Mouse (Mus musculus): ENCODE data around the gene Pde2a. TPM values are rescaled to one million over a fixed set of nuclear protein-coding genes. Genes with fewer than 3 reads are reported as not detected.

Pde2a gene
- polyA plus RNA-seq, 1 experiment, result 12.2 TPM

DNA sequence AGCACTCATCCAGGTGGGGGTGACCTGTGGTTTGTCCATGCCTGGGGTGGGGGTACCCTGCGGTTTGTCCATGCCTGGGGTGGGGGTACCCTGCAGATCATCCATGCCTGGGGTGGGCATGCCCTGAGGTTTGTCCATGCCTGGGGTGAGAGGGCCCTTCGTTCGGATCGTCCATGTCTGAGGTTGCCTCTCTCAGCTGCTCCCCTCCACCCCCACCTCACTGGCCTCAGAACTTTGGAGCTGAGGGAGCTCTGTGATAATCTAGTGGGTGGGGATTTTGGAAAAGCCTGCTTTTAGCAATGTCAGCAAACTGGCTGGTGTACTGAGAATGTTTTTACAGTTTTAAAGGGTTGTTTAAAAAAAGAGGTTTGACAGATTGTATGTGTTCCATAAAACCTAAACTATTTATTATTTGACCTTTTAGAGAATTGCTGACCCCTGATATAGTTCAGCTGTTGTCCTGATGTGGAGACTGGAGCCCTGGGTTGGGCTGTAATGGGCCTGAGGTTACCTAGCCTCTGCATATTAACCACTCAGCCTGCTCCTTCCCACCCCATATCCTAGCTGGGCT is 29.5 kb upstream of the Pde2a start:
- Histone ChIP-seq H3K27ac (replicated peaks; ENCODE audit: low read depth, low read length) (no peak overlapping the region), H3K4me3 (ENCODE audit: insufficient read depth, low read depth, low read length) (no peak overlapping the region), H3K4me1 (ENCODE audit: control insufficient read depth, insufficient read depth, insufficient read length, low read length) (peaks cover 3% of the 10 kb centered on the region; the same call in 1 of the 2 replicates)

DNA sequence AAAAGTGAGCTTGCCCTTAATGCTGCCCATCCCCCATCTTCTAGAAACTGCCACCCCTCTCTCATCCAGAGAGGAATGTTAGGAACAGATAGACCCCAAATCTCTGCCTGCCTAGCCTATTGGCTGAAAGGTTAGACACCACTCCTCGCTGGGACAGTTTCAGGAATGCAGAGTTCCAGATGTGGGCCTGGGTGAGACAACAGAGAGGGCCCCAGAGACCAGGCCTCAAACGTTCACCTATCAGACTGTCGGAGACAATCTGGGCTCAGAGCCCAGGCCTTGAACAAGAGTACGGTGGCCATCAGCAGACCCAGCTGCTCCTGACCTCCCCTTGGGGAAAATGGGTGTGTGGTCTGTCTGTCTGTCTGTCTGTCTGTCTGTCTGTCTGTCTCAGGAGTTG is 28.5 kb upstream of the Pde2a start:
- Histone ChIP-seq H3K27ac (replicated peaks; ENCODE audit: low read depth, low read length) (no peak overlapping the region), H3K4me1 (ENCODE audit: control insufficient read depth, insufficient read depth, insufficient read length, low read length) (peaks cover 3% of the 10 kb centered on the region; the same call in 1 of the 2 replicates), H3K4me3 (ENCODE audit: insufficient read depth, low read depth, low read length) (no peak overlapping the region)

- 0 out of 2 replicates have a peak overlapping the region, but pooled peaks have one; percentile 15 for H3K4me3 ChIP-seq (ENCODE audit: insufficient read depth, low read depth, low read length)
- peak overlapping the region; percentile 28; the same call in 1 of the 2 replicates for H3K27ac ChIP-seq (replicated peaks; ENCODE audit: low read depth, low read length)
- H3K4me1 ChIP-seq (ENCODE audit: control insufficient read depth, insufficient read depth, insufficient read length, low read length), result peaks cover 3% of the 10 kb centered on the region; the same call in 1 of the 2 replicates
These were observed 27.6 kb upstream of the Pde2a start for GRCm38 (mm10) chr7:101393694-101394504.

DNA sequence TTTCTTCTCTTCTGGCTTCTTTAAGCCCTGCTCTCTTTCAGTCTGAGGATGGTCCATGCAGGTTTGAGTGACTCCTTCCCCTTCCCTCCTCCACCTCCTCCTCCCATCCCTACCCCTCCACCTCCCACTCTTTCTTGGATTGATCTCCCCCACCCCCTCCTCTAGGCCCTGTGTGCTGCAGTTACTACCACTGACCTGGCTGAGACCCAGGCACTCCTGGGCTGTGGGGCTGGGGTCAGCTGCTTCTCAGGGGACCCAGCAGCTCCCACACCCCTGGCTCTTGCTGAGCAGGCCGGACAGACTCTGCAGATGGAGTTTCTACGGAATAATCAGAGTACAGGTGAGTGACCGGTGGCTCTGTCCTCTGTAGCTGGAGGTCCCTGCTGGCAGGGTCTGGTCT is 26.9 kb upstream of the Pde2a start:
- Histone ChIP-seq H3K27ac (replicated peaks; ENCODE audit: low read depth, low read length) (no peak overlapping the region), H3K4me3 (ENCODE audit: insufficient read depth, low read depth, low read length) (peak overlapping the region; percentile 27), H3K4me1 (ENCODE audit: control insufficient read depth, insufficient read depth, insufficient read length, low read length) (peaks cover 3% of the 10 kb centered on the region; the same call in 1 of the 2 replicates)

DNA sequence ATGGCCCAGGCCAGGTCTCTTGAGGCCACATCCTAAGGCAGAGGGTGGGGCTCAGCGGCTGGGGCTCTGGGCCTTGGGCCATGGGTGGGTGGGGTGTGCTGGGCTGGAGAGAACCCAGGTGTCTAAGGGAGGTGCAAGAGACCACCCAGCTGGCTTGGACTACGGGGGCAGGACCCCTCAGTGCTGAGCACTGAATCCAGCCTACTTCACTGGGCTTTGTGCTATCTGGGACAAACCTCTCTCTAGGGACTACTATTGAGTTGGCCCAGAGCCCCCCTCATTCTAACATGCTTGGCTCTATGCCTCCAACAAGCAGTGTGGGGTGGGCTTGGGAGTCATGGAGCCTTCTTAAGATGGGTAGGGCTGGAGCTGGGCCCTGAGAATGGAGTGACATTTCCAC is 26.0 kb upstream of the Pde2a start:
- peaks cover 3% of the 10 kb centered on the region; the same call in 1 of the 2 replicates for H3K4me1 ChIP-seq (ENCODE audit: control insufficient read depth, insufficient read depth, insufficient read length, low read length)
- no peak overlapping the region for H3K27ac ChIP-seq (replicated peaks; ENCODE audit: low read depth, low read length)
- no peak overlapping the region for H3K4me3 ChIP-seq (ENCODE audit: insufficient read depth, low read depth, low read length)

GRCm38 (mm10) chr7:101397175-101397574 is 24.3 kb upstream of the Pde2a start:
- peaks cover 3% of the 10 kb centered on the region; the same call in 1 of the 2 replicates for H3K4me1 ChIP-seq (ENCODE audit: control insufficient read depth, insufficient read depth, insufficient read length, low read length)
- H3K4me3 ChIP-seq (ENCODE audit: insufficient read depth, low read depth, low read length), result no peak overlapping the region
- no peak overlapping the region for H3K27ac ChIP-seq (replicated peaks; ENCODE audit: low read depth, low read length)

DNA sequence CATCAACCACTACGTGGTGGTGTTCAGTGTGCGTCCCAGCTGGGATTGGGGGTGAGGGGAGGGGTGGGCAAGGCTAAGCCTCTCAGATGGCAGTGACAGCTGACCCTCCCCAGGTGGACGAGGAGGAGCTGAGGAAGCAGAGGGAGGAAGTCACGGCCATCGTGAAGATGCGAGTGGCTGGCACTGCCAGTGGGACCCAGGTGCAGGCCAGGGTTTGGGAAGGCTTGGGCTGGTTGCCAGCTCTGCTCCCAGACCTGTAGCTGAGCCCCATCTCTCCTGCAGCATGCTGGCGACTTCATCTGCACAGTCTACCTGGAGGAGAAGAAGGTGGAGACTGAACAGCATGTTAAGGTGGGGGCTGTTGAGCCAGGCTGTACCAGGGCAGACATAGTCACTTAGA is 20.0 kb upstream of the Pde2a start:
- H3K4me3 ChIP-seq (ENCODE audit: insufficient read depth, low read depth, low read length), result no peak overlapping the region
- no peak overlapping the region for H3K27ac ChIP-seq (replicated peaks; ENCODE audit: low read depth, low read length)
- H3K4me1 ChIP-seq (ENCODE audit: control insufficient read depth, insufficient read depth, insufficient read length, low read length), result no peaks in the 10 kb centered on the region

- Histone ChIP-seq H3K27ac (replicated peaks; ENCODE audit: low read depth, low read length) (no peak overlapping the region), H3K4me3 (ENCODE audit: insufficient read depth, low read depth, low read length) (no peak overlapping the region), H3K4me1 (ENCODE audit: control insufficient read depth, insufficient read depth, insufficient read length, low read length) (no peaks in the 10 kb centered on the region)
These were observed 17.7 kb upstream of the Pde2a start for GRCm38 (mm10) chr7:101403831-101404230.

GRCm38 (mm10) chr7:101410267-101410936 is 11.1 kb upstream of the Pde2a start, which contains the start of gene Gm45837:
TSS of gene Gm45837 (plus strand) at chr7:101410886.
- H3K27ac ChIP-seq (replicated peaks; ENCODE audit: low read depth, low read length), result no peak within 1 kb of the TSS
- H3K4me1 ChIP-seq (ENCODE audit: control insufficient read depth, insufficient read depth, insufficient read length, low read length), result no peaks in the 10 kb centered on the region
- no peak within 1 kb of the TSS for H3K4me3 ChIP-seq (ENCODE audit: insufficient read depth, low read depth, low read length)

DNA sequence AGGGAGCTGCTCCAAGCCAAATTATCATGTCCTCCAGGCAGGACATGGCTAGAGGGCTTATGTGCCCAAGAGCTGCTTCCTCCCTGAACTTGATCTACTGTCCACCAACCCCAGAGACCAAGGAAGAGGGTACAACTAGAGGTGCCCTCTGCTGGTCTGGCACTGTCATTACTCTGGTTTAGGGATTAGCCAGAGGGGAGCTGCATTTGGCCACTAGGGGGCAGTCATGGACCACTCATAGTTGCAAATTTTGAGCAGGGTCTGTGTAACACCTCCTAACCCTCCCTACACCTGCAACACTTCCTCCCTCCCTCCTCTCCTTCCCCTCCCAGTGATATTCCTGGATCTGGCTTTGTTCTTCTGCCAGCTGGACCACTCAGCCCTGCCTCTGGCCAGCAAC is 8.7 kb upstream of the Pde2a start:
- no peaks in the 10 kb centered on the region for H3K4me1 ChIP-seq (ENCODE audit: control insufficient read depth, insufficient read depth, insufficient read length, low read length)
- H3K4me3 ChIP-seq (ENCODE audit: insufficient read depth, low read depth, low read length), result no peak overlapping the region
- H3K27ac ChIP-seq (replicated peaks; ENCODE audit: low read depth, low read length), result no peak overlapping the region

- Histone ChIP-seq H3K4me3 (ENCODE audit: insufficient read depth, low read depth, low read length) (no peak overlapping the region), H3K4me1 (ENCODE audit: control insufficient read depth, insufficient read depth, insufficient read length, low read length) (no peaks in the 10 kb centered on the region), H3K27ac (replicated peaks; ENCODE audit: low read depth, low read length) (no peak overlapping the region)
These were observed 7.3 kb upstream of the Pde2a start for GRCm38 (mm10) chr7:101414209-101414608.

DNA sequence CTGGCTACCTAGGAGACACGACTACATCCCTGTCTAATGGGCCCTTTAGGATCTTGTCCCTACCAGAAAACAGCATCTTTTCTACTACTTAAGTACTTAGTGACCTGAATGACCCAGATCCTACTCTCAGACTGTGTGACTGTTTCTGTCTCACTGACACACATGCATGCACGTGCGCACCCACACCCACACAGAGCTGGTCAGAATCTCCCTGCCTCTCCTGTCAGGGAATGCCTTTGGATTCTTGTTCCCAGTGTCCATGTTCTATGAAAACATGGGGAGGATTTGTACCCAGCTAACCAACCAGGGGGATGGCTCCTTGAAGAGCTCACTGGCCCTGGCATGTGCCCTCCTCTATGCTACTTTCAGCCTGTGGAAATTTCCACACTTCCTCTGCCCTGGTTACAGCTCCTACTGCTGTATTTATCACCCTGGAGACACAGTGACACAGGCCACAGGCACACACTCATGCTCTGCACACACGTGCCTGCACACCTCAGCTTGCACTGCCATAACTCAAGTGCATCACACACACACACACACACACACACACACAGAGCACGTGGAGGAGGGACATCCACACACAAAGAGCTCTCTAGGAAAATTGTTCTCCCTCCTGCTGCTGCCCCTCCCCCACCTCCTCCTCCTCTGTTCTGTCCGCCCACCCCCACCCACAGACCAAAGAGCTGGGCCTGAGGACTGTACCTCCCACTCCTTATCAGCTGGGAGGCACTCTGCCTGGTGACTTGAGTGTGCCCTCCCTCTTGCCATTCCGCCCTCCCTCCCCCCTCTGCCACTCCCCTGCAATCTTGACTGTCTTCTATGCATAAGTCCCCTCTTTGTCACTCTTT is 6.6 kb upstream of the Pde2a start:
- Histone ChIP-seq H3K4me1 (ENCODE audit: control insufficient read depth, insufficient read depth, insufficient read length, low read length) (no peaks in the 10 kb centered on the region), H3K27ac (replicated peaks; ENCODE audit: low read depth, low read length) (no peak overlapping the region)

GRCm38 (mm10) chr7:101415512-101416100 is 5.9 kb upstream of the Pde2a start:
- Histone ChIP-seq H3K27ac (replicated peaks; ENCODE audit: low read depth, low read length) (no peak overlapping the region), H3K4me3 (ENCODE audit: insufficient read depth, low read depth, low read length) (no peak overlapping the region), H3K4me1 (ENCODE audit: control insufficient read depth, insufficient read depth, insufficient read length, low read length) (no peaks in the 10 kb centered on the region)

More for the DNA sequence above, 6.6 kb upstream of the Pde2a start:
- no peak overlapping the region for H3K4me3 ChIP-seq (ENCODE audit: insufficient read depth, low read depth, low read length)

DNA sequence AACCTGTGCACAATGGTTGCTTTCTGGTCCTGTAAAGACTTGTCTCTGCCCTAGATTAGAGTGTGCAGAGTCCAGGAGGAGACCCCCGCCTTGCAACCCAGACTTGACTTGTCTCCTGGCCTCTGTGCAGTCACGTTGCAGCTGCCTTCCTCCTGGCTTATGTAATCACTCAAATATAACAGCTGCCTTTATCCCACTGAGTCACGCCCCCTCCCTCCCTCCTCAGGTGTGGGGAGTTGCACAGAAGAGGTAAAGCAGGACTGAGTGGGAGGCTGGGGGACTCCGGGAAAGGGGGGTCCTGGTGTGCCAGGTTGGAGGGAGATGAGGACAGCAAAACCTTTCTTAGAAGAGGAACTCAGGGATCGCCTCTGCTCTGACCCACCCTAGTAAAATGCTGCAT is 5.1 kb upstream of the Pde2a start:
- Histone ChIP-seq H3K27ac (replicated peaks; ENCODE audit: low read depth, low read length) (no peak overlapping the region), H3K4me3 (ENCODE audit: insufficient read depth, low read depth, low read length) (no peak overlapping the region), H3K4me1 (ENCODE audit: control insufficient read depth, insufficient read depth, insufficient read length, low read length) (no peaks in the 10 kb centered on the region)
